Mouse (Mus musculus) gastrocnemius, postnatal 36 days (tissue): Measurements from ENCODE around the gene Abca12. TPM values are rescaled to one million over a fixed set of nuclear protein-coding genes. Genes with fewer than 3 reads are reported as not detected.

Source experiments
- DNase-seq, 2 experiments: peaks; one replicate each; pipeline ENCODE4 v3.0.0; 2022
- intact Hi-C: fragments of 180-260 bp; cut with DNase I; formaldehyde crosslinking; loops from one replicate; pipeline ENCODE4 v1.15.1; 2025
- total RNA-seq, 2 experiments: library from RNA; stranded (reverse); gene quantifications; 2 replicates each; pipeline ENCODE4 v1.2.3; 2021

The Abca12 gene
- total RNA-seq, 2 experiments from 2014 or later = not detected

DNA sequence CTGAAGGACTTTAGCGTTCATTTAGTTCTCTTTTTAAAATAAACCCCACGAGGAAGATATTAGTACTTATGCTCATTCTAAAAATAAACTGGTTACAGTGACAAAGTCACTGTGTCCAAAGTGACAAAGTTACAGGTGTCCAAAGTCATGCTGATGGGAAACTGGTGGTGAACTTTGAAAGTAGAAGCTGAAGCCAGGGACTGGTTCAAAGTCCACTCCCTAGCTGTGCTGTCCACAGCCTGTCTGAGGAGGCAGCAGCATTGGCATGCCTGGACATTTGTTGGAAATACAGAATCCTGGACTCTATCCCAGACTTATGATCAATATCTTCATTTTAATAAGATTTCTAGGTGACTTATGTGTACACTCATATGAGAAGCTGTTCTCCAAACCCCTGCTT, 183.5 kb downstream of the Abca12 start:
- DNase-seq = no peak
- intact Hi-C loops = no loop called here

DNA sequence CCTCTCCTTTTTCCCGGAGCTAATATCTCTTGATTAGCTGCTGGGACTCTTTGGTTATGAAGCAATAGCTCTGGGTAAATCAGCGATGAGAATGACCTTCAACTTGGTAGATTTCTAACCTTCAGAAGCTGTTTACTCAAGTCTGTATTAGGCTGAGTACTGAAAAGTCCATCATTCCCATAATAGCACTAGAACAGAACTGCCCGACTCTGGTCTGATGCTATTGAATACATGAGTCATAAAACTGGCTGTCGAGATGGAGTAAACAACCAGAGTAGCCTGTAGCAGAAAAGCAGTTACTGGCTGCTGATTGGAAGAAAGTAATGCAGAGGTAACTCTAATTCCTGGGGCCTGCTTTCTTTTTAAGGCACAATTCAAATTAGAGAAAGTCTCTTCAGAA, 211.1 kb downstream of the Abca12 start:
- intact Hi-C loops = no loop called here
- no peak for DNase-seq

DNA sequence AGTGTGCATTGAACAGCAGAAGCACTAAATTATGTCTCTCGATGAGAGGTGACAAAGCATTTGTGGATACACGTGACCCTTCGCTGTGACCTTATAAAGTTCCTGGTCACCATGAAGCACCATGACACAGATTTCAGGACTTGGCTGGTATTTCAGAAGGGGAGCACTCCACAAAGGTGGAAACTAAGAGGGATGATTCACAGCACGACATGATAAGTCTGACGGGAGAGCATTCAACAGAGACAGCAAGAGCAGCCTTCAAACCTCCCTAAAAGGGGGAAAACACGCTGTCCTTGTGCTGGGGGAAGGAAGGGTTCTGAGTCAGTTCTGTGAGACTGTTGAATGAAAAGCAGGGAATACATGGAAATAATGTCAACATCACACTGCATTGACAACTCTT, 218.5 kb downstream of the Abca12 start:
- no peak for DNase-seq
- intact Hi-C loops = no loop called here

DNA sequence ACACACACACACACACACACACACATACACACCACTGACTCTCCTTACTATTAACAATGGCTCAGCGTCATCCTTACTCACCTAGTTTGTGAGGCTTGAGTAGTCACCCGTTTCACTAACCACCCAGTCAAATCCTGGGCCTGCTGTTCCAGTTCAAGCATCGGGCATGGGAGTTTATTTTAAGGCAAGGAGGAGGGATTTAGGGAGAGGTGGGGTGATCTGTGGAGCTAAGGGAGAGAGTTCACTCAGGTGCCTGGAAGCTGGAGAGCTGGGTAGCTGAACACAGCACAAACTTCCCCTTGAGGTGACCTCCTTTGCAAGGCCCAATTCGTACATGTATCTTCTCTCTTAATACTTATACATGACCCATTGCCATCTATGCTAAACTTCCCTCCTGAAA, 219.4 kb downstream of the Abca12 start:
- DNase-seq = no peak
- intact Hi-C loops = no loop called here

DNA sequence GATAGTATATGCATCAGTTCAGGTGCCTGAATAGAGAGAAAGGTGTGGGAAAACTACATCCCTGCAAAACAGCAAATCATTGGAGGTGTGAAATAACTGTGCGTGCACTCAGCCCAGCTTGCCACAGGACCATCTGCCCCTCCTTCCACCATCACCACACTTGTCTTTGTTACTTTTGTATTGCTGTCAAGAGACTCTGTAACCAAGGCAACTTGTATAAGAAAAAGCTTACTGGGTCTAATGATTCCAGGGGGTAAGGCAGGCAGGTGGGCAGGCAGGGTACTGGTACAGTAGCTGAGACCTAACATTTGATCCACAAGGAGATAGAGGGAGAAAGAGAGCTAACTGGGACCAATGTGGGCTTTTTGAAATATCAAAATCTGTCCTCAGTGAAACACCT, 220.8 kb downstream of the Abca12 start:
- intact Hi-C loops = no loop called here
- DNase-seq = no peak

Other genes starting within 250 kb of the Abca12 start
- 10 to 100 TPM; 19.4 to 24.1 TPM for gene Atic, start 142.2 kb upstream of the Abca12 start, total RNA-seq
- 10 to 100 TPM; 64.9 to 68.6 TPM for gene Fn1, start 238.3 kb upstream of the Abca12 start, total RNA-seq